Mouse (Mus musculus): ENCODE data around the gene Cadm1. TPM values are rescaled to one million over a fixed set of nuclear protein-coding genes. Genes with fewer than 3 reads are reported as not detected.

The Cadm1 gene
- polyA plus RNA-seq, 1 experiment from 2014 or later, result 82.9 TPM

- Histone ChIP-seq H3K9me3 (no peaks in the 10 kb centered on the region), H3K9ac (no peak overlapping the region), H3K36me3 (no peaks in the 10 kb centered on the region), H3K27me3 (peaks cover 5% of the 10 kb centered on the region; the same call in 1 of the 2 replicates), H3K4me1 (peaks cover 20% of the 10 kb centered on the region), H3K27ac (peak overlapping the region; percentile 33; the same call in 1 of the 2 replicates), H3K4me2 (peak overlapping the region; percentile 23; the same call in 1 of the 2 replicates), H3K4me3 (no peak overlapping the region)
- ATAC-seq (ENCODE audit: borderline replicate concordance, extremely low read depth, low FRiP score, low TSS enrichment), result peak; percentile 72; the same call in 1 of the 2 replicates
- whole genome bisulfite sequencing, result 9% methylated on average over 10 of the region's 10 CpGs
These were observed 158.3 kb downstream of the Cadm1 start for GRCm38 (mm10) chr9:47688297-47688696.

- Histone ChIP-seq H3K9ac (no peak overlapping the region), H3K27ac (no peak overlapping the region), H3K36me3 (no peaks in the 10 kb centered on the region), H3K9me3 (no peaks in the 10 kb centered on the region), H3K27me3 (peaks cover 3% of the 10 kb centered on the region; the same call in 1 of the 2 replicates), H3K4me2 (no peak overlapping the region), H3K4me1 (peaks cover 14% of the 10 kb centered on the region), H3K4me3 (no peak overlapping the region)
- ATAC-seq (ENCODE audit: borderline replicate concordance, extremely low read depth, low FRiP score, low TSS enrichment), result no peak
- WGBS, result 69% methylated on average over 13 of the region's 13 CpGs
These were observed 162.9 kb downstream of the Cadm1 start for GRCm38 (mm10) chr9:47692911-47693310.

GRCm38 (mm10) chr9:47699026-47699425 is 169.1 kb downstream of the Cadm1 start:
- 35% methylated on average over 3 of the region's 3 CpGs for WGBS
- peaks cover 9% of the 10 kb centered on the region; the same call in 1 of the 2 replicates for H3K4me1 ChIP-seq
- ATAC-seq (ENCODE audit: borderline replicate concordance, extremely low read depth, low FRiP score, low TSS enrichment), result no peak

GRCm38 (mm10) chr9:47700021-47700420 is 170.0 kb downstream of the Cadm1 start:
- Histone ChIP-seq H3K4me2 (no peak overlapping the region), H3K27me3 (no peaks in the 10 kb centered on the region), H3K4me3 (no peak overlapping the region), H3K4me1 (peaks cover 9% of the 10 kb centered on the region; the same call in 1 of the 2 replicates), H3K9ac (no peak overlapping the region), H3K9me3 (no peaks in the 10 kb centered on the region), H3K27ac (no peak overlapping the region), H3K36me3 (no peaks in the 10 kb centered on the region)
- 94% methylated on average over 5 of the region's 5 CpGs for WGBS
- no peak for ATAC-seq (ENCODE audit: borderline replicate concordance, extremely low read depth, low FRiP score, low TSS enrichment)

More at GRCm38 (mm10) chr9:47699026-47699425, 169.1 kb downstream of the Cadm1 start:
- Histone ChIP-seq H3K9me3 (no peaks in the 10 kb centered on the region), H3K27ac (no peak overlapping the region), H3K4me3 (no peak overlapping the region), H3K36me3 (no peaks in the 10 kb centered on the region), H3K4me2 (no peak overlapping the region), H3K9ac (no peak overlapping the region), H3K27me3 (no peaks in the 10 kb centered on the region)

- no peaks in the 10 kb centered on the region for H3K27me3 ChIP-seq
- 88% methylated on average over 19 of the region's 19 CpGs for WGBS
- peaks cover 19% of the 10 kb centered on the region for H3K4me1 ChIP-seq
- no peak overlapping the region for H3K4me2 ChIP-seq
- H3K9ac ChIP-seq, result no peak overlapping the region
- no peaks in the 10 kb centered on the region for H3K36me3 ChIP-seq
- no peaks in the 10 kb centered on the region for H3K9me3 ChIP-seq
- no peak overlapping the region for H3K4me3 ChIP-seq
- H3K27ac ChIP-seq, result no peak overlapping the region
- ATAC-seq (ENCODE audit: borderline replicate concordance, extremely low read depth, low FRiP score, low TSS enrichment), result no peak
These were observed 173.3 kb downstream of the Cadm1 start for GRCm38 (mm10) chr9:47703026-47703876.

- no peaks in the 10 kb centered on the region for H3K36me3 ChIP-seq
- no peak overlapping the region for H3K4me2 ChIP-seq
- 89% methylated on average over 9 of the region's 9 CpGs for WGBS
- no peak overlapping the region for H3K4me3 ChIP-seq
- no peak overlapping the region for H3K27ac ChIP-seq
- no peaks in the 10 kb centered on the region for H3K27me3 ChIP-seq
- peaks cover 19% of the 10 kb centered on the region for H3K4me1 ChIP-seq
- no peak for ATAC-seq (ENCODE audit: borderline replicate concordance, extremely low read depth, low FRiP score, low TSS enrichment)
- H3K9me3 ChIP-seq, result no peaks in the 10 kb centered on the region
- H3K9ac ChIP-seq, result no peak overlapping the region
These were observed 176.4 kb downstream of the Cadm1 start for GRCm38 (mm10) chr9:47706341-47706740.

- H3K4me3 ChIP-seq, result no peak overlapping the region
- peaks cover 19% of the 10 kb centered on the region for H3K4me1 ChIP-seq
- 83% methylated on average over 6 of the region's 6 CpGs for WGBS
- ATAC-seq (ENCODE audit: borderline replicate concordance, extremely low read depth, low FRiP score, low TSS enrichment), result no peak
- no peaks in the 10 kb centered on the region for H3K27me3 ChIP-seq
- no peaks in the 10 kb centered on the region for H3K9me3 ChIP-seq
- no peak overlapping the region for H3K4me2 ChIP-seq
- H3K27ac ChIP-seq, result no peak overlapping the region
- no peak overlapping the region for H3K9ac ChIP-seq
- H3K36me3 ChIP-seq, result no peaks in the 10 kb centered on the region
These were observed 177.4 kb downstream of the Cadm1 start for GRCm38 (mm10) chr9:47707326-47707725.

GRCm38 (mm10) chr9:47708299-47708698 is 178.3 kb downstream of the Cadm1 start:
- no peak overlapping the region for H3K27ac ChIP-seq

GRCm38 (mm10) chr9:47710946-47711345 is 181.0 kb downstream of the Cadm1 start:
- no peak for ATAC-seq (ENCODE audit: borderline replicate concordance, extremely low read depth, low FRiP score, low TSS enrichment)
- no peaks in the 10 kb centered on the region for H3K9me3 ChIP-seq
- no peaks in the 10 kb centered on the region for H3K27me3 ChIP-seq
- no peak overlapping the region for H3K9ac ChIP-seq
- H3K4me2 ChIP-seq, result no peak overlapping the region
- no peak overlapping the region for H3K4me3 ChIP-seq
- no peak overlapping the region for H3K27ac ChIP-seq
- peaks cover 22% of the 10 kb centered on the region for H3K4me1 ChIP-seq
- WGBS, result 82% methylated on average over 8 of the region's 8 CpGs
- H3K36me3 ChIP-seq, result no peaks in the 10 kb centered on the region

More at GRCm38 (mm10) chr9:47708299-47708698, 178.3 kb downstream of the Cadm1 start:
- Histone ChIP-seq H3K36me3 (no peaks in the 10 kb centered on the region), H3K27me3 (no peaks in the 10 kb centered on the region), H3K9me3 (no peaks in the 10 kb centered on the region), H3K4me3 (no peak overlapping the region), H3K4me2 (no peak overlapping the region), H3K9ac (no peak overlapping the region), H3K4me1 (peaks cover 16% of the 10 kb centered on the region)
- WGBS, result 18% methylated on average over 10 of the region's 10 CpGs
- ATAC-seq (ENCODE audit: borderline replicate concordance, extremely low read depth, low FRiP score, low TSS enrichment), result peak; percentile 78

- Histone ChIP-seq H3K36me3 (no peaks in the 10 kb centered on the region), H3K4me3 (no peak overlapping the region), H3K27me3 (no peaks in the 10 kb centered on the region), H3K9ac (no peak overlapping the region), H3K9me3 (no peaks in the 10 kb centered on the region), H3K4me1 (peaks cover 10% of the 10 kb centered on the region; the same call in 1 of the 2 replicates), H3K4me2 (no peak overlapping the region), H3K27ac (no peak overlapping the region)
- 30% methylated on average over 2 of the region's 2 CpGs for WGBS
- no peak for ATAC-seq (ENCODE audit: borderline replicate concordance, extremely low read depth, low FRiP score, low TSS enrichment)
These were observed 184.6 kb downstream of the Cadm1 start for GRCm38 (mm10) chr9:47714541-47714940.

GRCm38 (mm10) chr9:47715415-47715814 is 185.4 kb downstream of the Cadm1 start:
- Histone ChIP-seq H3K36me3 (no peaks in the 10 kb centered on the region), H3K4me2 (no peak overlapping the region), H3K27ac (no peak overlapping the region), H3K9ac (no peak overlapping the region), H3K27me3 (no peaks in the 10 kb centered on the region), H3K4me3 (no peak overlapping the region), H3K4me1 (peaks cover 10% of the 10 kb centered on the region; the same call in 1 of the 2 replicates), H3K9me3 (no peaks in the 10 kb centered on the region)
- ATAC-seq (ENCODE audit: borderline replicate concordance, extremely low read depth, low FRiP score, low TSS enrichment), result no peak
- 84% methylated on average over 3 of the region's 3 CpGs for WGBS

- no peak for ATAC-seq (ENCODE audit: borderline replicate concordance, extremely low read depth, low FRiP score, low TSS enrichment)
These were observed 186.9 kb downstream of the Cadm1 start for GRCm38 (mm10) chr9:47716883-47717282.

More at GRCm38 (mm10) chr9:47716883-47717282, 186.9 kb downstream of the Cadm1 start:
- Histone ChIP-seq H3K27ac (no peak overlapping the region), H3K4me1 (peaks cover 10% of the 10 kb centered on the region; the same call in 1 of the 2 replicates), H3K27me3 (no peaks in the 10 kb centered on the region), H3K4me2 (no peak overlapping the region), H3K9ac (no peak overlapping the region), H3K36me3 (no peaks in the 10 kb centered on the region), H3K4me3 (no peak overlapping the region), H3K9me3 (no peaks in the 10 kb centered on the region)
- 78% methylated on average over 16 of the region's 16 CpGs for WGBS
